Mouse (Mus musculus): ENCODE results near the gene Col27a1.

The Col27a1 gene

DNA sequence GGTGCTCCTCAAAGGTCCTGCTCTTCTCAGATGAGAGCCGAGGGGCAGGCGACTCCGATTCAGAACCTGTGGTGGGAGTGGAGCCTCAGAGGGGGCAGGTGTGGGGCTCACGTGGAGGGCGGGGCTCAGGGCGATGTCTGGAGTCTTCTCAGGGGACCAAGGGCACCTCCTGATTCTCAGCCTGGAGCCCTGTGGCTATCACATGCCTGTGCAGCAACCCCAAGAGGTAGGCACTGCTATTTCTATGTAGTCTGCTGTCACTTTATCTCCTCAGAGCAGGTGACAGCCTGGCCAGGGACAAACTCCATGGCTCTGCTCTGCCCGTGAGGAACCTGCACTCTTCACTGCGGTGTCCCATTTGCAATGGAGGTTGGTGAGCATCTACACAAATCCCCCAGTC, 159.6 kb downstream of the Col27a1 start:
- DNase-seq (ENCODE audit: low spot score): no peak

- DNase-seq (ENCODE audit: low spot score): no peak
These were observed 160.5 kb downstream of the Col27a1 start for GRCm38 (mm10) chr4:63374331-63374730.

DNA sequence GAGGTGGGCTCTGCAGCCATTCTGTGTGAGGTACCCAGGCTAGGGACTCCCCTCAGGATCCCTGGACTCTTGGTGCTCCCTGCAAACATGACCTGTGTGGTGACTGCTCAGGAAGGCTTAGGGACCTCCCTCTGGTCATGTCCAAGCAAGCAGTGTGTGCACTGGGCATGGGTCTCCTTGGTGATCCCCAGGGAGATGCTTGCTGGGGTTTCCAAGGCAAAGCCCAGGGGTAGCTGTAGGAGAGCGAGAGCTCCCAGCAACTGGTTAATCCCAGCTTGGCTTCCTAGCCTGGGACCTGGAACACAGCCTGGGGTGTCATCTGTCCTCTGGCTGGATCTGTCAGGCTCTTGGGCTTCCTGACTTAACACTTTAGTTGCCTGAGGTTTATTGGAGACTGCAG, 161.6 kb downstream of the Col27a1 start:
- no peak for DNase-seq (ENCODE audit: low spot score)

DNA sequence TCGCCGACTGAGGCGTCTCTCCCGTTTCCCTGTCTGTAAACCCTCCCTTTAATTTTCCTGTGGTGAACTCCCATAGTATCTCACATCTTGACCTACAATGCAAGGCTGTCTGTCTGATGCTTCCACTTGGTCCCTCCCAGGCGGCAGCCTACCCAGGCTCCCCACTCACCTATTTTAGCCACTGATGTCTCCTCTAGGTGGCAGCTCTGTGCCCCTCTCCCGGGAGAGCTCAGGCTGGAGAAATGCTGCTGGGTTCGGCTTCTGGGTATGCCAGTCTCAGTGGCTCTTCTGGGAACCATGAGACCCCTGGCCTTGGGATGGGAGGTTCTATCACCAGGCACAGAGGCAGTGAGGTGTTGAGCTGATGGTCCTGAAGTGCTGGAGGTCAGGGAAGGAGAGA, 163.7 kb downstream of the Col27a1 start:
- DNase-seq (ENCODE audit: low spot score): no peak

DNA sequence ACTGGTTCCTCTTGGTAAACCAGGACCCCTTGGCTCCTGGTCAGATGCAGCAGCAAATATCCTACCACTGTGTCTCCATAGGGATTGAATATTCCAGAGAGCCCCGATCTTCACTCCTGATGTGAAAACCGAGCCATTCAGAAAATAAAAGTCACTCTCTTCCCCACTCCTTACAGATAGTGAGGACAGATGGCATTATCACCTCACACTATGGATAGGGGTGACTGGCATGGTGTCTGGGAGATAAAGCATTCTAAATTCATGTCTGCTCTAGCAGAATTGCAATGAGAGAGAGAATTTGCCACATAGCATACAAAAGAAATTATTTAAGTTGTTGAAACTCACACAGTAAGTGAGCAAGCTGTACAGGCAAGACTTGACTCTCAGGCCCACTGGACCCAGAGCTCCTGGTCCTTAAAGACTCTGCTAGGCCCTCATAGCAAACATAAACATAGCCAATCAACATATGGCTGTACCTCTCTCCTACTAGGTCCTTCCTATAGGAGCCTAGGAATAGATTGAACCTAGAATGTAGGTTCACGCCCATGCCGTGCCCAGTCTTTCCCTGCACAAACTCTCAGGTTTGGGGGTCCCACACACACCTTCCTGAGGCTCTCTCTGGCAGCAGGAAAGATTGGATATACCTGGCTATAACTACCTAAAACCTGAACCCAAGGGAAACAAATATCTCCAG, 169.0 kb downstream of the Col27a1 start:
- no peak for DNase-seq (ENCODE audit: low spot score)

GRCm38 (mm10) chr4:63383474-63383873, 169.7 kb downstream of the Col27a1 start:
- DNase-seq (ENCODE audit: low spot score): no peak

DNA sequence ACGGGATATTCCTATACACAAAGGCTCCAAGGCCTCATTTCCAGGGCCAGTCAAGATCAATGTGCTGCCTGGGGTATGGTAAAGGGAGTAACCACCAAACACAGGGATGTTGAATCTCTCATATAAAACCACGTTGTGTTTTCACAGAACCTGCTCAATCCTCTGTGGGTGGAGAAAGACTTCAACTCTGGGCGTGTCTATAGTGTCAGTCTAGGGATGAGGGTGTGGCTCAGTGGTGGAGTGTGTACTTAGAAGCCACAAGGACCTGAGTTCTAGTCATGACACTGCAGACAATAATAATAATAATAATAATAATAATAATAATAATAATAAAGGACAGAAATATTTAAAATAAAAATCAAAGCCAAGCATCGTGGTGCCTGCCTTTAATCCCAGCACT, 170.5 kb downstream of the Col27a1 start:
- DNase-seq (ENCODE audit: low spot score): no peak

Data from layer of hippocampus, adult 9-10 months (tissue).